Mouse (Mus musculus): ENCODE data around the gene Atp2b2. TPM values are rescaled to one million over a fixed set of nuclear protein-coding genes. Genes with fewer than 3 reads are reported as not detected.

Atp2b2 gene
- polyA plus RNA-seq, 1 experiment: 1.6 TPM

DNA sequence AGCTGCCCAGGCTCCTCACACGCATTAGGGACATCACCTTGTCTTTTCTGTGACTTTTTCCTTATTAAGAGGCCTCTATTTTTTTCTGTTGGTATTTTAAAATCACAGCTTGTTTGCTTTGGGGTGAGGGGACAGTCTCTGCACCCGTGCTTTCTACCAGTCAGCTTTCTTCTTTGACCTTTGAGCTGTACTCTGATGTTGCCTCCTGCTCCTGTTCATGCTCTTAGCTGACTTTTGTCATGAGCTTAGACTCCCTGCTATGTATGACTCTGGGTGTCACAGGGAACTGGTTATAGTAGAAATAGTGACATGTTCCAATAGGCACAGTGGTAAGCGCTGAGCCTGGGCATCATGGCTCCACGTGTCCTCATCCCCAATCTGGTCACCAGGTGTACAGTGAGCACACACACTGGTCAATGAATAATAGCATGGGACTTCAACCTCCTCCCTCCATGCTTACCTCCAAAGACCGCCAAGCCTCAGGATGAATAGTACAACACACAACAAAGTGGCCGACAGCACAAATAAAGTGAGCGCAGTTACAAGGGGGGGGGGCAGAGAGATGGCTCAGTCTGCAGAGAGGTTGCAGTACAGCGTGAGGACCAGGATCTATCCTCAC is 163.8 kb downstream of the Atp2b2 start:
- no peak overlapping the region for H3K4me3 ChIP-seq (replicated peaks; ENCODE audit: extremely low read depth, low read depth, low read length)
- DNase-seq: no peak
- TF ChIP-seq CTCF (IDR thresholded peaks at IDR 0.05; ENCODE audit: insufficient read depth, low read length): no peak
- no peak for TF ChIP-seq POLR2A (IDR thresholded peaks at IDR 0.05; ENCODE audit: borderline replicate concordance, extremely low read depth, low read depth, low read length)
- no peaks in the 10 kb centered on the region for H3K4me1 ChIP-seq (ENCODE audit: control insufficient read depth, insufficient read depth, low read length)
- 79% methylated on average over 8 of the region's 8 CpGs for WGBS

DNA sequence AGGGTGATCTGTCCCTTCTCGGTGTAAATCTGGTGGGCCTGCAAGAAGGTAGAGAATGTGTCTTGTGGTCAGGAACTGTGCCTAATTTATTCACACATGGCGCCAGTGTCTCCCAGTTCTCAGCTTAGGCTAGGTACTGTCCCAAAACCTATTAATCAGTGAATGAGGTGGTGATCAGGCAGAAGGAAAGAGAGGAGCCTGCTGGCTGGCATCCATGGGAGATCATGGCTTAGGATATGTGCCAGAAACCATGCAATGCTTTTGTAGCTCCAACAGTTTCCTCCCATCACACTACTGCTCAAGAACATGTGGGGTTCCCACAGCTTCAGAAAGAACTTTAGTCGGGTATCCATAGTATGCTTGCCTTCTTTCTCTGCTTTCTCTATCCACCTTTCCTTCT is 165.8 kb downstream of the Atp2b2 start:
- WGBS: 77% methylated on average over 3 of the region's 3 CpGs
- Histone ChIP-seq H3K4me3 (replicated peaks; ENCODE audit: extremely low read depth, low read depth, low read length) (no peak overlapping the region), H3K4me1 (ENCODE audit: control insufficient read depth, insufficient read depth, low read length) (no peaks in the 10 kb centered on the region)
- TF ChIP-seq CTCF (IDR thresholded peaks at IDR 0.05; ENCODE audit: insufficient read depth, low read length) (no peak), POLR2A (IDR thresholded peaks at IDR 0.05; ENCODE audit: borderline replicate concordance, extremely low read depth, low read depth, low read length) (no peak)
- no peak for DNase-seq

DNA sequence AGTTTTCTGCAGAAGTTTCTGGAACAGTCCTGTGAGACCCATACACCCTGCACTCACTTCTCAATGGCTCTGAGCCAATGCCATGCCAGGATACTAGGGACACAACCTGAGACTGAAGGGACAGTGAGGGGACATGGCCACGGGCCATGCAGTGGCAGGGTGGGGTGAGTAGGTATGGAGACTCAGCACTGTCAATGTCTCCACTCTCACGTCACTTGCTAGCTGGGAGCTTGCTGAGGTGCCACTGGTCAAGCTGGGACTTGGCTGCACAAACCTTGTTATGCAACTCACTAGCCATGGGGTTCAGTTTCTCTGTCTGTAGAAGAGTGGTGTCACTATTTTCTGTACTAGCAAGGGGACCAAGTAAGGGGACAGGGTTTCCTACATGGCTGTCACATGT is 167.2 kb downstream of the Atp2b2 start:
- Histone ChIP-seq H3K4me1 (ENCODE audit: control insufficient read depth, insufficient read depth, low read length) (no peaks in the 10 kb centered on the region), H3K4me3 (replicated peaks; ENCODE audit: extremely low read depth, low read depth, low read length) (no peak overlapping the region)
- WGBS: 70% methylated on average over 2 of the region's 2 CpGs
- DNase-seq: no peak
- no peak for TF ChIP-seq CTCF (IDR thresholded peaks at IDR 0.05; ENCODE audit: insufficient read depth, low read length)
- TF ChIP-seq POLR2A (IDR thresholded peaks at IDR 0.05; ENCODE audit: borderline replicate concordance, extremely low read depth, low read depth, low read length): no peak

DNA sequence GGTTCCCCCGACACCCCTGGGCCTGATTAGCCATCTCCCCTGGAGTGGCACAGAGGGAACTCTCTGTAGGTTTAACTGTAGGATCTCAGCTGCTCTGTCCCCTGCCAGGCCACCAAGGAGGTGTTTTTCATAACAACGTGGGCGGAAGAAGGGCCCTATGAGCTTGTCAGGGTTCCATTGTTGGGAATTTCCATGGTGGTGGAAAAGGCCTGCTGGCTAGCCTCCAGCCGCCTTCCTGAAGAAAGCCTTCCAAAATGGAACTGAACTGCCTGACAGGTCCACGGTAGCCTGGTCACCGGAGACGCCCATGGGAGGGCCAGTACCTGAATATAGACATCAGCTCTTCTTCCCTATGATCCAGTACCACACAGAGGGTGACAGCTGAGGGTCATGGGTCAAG is 169.8 kb downstream of the Atp2b2 start:
- H3K4me3 ChIP-seq (replicated peaks; ENCODE audit: extremely low read depth, low read depth, low read length): no peak overlapping the region
- TF ChIP-seq POLR2A (IDR thresholded peaks at IDR 0.05; ENCODE audit: borderline replicate concordance, extremely low read depth, low read depth, low read length) (no peak), CTCF (IDR thresholded peaks at IDR 0.05; ENCODE audit: insufficient read depth, low read length) (no peak)
- H3K4me1 ChIP-seq (ENCODE audit: control insufficient read depth, insufficient read depth, low read length): no peaks in the 10 kb centered on the region
- DNase-seq: no peak
- 66% methylated on average over 7 of the region's 7 CpGs for WGBS

DNA sequence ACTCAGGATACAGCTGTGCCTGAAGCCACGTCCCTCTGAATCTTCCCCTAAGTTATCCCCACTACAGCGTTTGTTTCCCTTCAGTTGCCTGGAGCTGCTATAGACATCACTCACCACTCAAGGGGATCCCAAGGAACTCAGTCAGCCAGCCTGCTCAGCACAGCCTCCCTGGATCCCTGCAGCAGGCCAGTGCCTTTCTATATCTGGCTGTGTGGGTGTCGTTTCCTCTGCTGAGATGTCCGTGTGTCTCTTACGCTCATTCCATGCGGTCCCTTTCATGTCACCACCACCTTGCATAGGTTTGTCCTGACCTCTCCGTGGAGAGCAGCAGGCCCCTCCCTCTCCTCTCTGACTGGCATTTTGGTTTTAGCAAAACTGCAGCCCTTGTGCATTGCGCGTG is 171.6 kb downstream of the Atp2b2 start:
- no peak overlapping the region for H3K4me3 ChIP-seq (replicated peaks; ENCODE audit: extremely low read depth, low read depth, low read length)
- TF ChIP-seq POLR2A (IDR thresholded peaks at IDR 0.05; ENCODE audit: borderline replicate concordance, extremely low read depth, low read depth, low read length): no peak
- no peak for TF ChIP-seq CTCF (IDR thresholded peaks at IDR 0.05; ENCODE audit: insufficient read depth, low read length)
- no peak for DNase-seq
- H3K4me1 ChIP-seq (ENCODE audit: control insufficient read depth, insufficient read depth, low read length): no peaks in the 10 kb centered on the region
- WGBS: 53% methylated on average over 9 of the region's 9 CpGs

DNA sequence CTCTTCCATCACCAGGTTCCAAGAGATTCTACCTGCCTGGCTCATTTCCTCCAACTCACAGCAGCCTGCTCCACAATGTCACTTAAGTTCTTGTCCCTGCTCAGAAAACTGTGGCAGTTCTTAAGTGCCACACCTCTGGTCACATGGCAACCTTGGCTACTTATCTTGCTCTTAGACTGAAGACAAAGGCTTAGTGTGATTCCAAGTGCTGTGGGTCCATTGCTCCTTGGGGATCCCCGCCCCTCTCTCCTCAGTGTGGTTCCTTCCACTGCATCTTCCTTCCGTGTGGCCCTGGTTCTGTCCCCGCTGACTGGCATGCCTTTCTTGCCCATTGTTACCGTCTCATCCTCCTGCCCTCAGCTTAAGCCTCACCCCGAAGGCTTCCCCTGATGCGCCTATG is 173.9 kb downstream of the Atp2b2 start:
- no peak for DNase-seq
- H3K4me3 ChIP-seq (replicated peaks; ENCODE audit: extremely low read depth, low read depth, low read length): no peak overlapping the region
- TF ChIP-seq CTCF (IDR thresholded peaks at IDR 0.05; ENCODE audit: insufficient read depth, low read length) (no peak), POLR2A (IDR thresholded peaks at IDR 0.05; ENCODE audit: borderline replicate concordance, extremely low read depth, low read depth, low read length) (no peak)
- 68% methylated on average over 6 of the region's 6 CpGs for WGBS
- H3K4me1 ChIP-seq (ENCODE audit: control insufficient read depth, insufficient read depth, low read length): no peaks in the 10 kb centered on the region

DNA sequence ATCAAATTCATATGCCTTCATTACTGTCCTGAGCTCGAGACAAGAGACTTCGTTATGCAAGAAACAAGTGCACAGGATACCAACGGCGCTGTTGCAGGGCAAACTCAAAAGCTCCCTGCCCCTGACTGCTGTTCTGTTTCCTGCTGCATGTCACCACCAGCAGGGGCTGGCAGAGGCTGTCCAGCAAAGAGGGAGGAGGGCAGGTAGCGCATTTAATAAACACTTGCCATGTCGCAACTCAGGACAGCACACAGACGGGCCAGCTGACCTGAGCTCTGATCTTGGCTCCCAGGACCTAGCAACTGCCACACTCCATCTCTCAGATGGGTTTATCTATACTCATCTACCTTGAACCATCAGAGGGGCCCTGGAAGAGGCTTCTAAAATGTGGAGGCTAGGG is 176.7 kb downstream of the Atp2b2 start:
- TF ChIP-seq CTCF (IDR thresholded peaks at IDR 0.05; ENCODE audit: insufficient read depth, low read length) (no peak), POLR2A (IDR thresholded peaks at IDR 0.05; ENCODE audit: borderline replicate concordance, extremely low read depth, low read depth, low read length) (no peak)
- DNase-seq: no peak
- WGBS: 49% methylated on average over 7 of the region's 7 CpGs
- Histone ChIP-seq H3K4me1 (ENCODE audit: control insufficient read depth, insufficient read depth, low read length) (no peaks in the 10 kb centered on the region), H3K4me3 (replicated peaks; ENCODE audit: extremely low read depth, low read depth, low read length) (no peak overlapping the region)

DNA sequence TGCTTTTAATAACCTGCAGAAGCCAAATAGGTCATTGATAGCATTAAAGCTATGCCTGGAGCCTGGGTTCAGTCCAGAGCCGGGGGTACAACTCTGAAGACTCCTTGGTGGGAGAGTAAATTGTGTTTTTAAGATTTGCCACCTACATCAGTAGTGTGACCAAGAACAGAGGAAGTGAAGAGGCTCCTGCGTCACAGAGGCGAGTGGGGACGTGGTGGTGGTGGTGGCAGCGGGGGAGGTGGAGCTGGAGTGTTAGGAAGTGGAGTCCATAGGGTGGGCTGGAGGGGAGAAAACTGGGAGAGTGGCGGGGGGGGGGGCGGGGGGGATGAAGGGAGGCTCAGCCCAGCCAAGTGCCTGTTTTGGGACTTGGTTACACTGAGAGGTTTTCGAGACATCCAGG is 177.6 kb downstream of the Atp2b2 start:
- Histone ChIP-seq H3K4me3 (replicated peaks; ENCODE audit: extremely low read depth, low read depth, low read length) (no peak overlapping the region), H3K4me1 (ENCODE audit: control insufficient read depth, insufficient read depth, low read length) (no peaks in the 10 kb centered on the region)
- TF ChIP-seq CTCF (IDR thresholded peaks at IDR 0.05; ENCODE audit: insufficient read depth, low read length) (no peak), POLR2A (IDR thresholded peaks at IDR 0.05; ENCODE audit: borderline replicate concordance, extremely low read depth, low read depth, low read length) (no peak)
- no peak for DNase-seq
- WGBS: 46% methylated on average over 8 of the region's 8 CpGs

DNA sequence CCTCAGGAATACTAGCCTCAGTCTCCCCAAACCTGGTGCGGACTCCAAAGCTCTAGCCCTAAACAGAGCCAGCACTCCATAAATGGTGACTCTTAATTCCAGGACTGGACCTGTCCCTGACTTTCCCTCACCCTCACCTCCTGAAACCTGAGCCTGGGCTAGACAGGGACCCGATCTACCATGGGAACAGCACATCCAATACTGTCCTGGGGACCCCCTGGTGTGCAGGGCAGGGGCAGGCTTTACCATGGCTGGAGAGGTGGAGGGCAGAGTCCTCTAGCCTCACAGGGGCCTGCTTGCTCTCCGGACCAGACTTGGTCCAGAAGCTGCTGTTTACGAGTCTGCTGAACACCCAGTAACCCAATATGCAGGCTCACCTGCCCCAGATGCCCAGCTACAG is 179.5 kb downstream of the Atp2b2 start:
- 77% methylated on average over 4 of the region's 4 CpGs for WGBS
- DNase-seq: no peak
- Histone ChIP-seq H3K4me3 (replicated peaks; ENCODE audit: extremely low read depth, low read depth, low read length) (no peak overlapping the region), H3K4me1 (ENCODE audit: control insufficient read depth, insufficient read depth, low read length) (no peaks in the 10 kb centered on the region)
- TF ChIP-seq CTCF (IDR thresholded peaks at IDR 0.05; ENCODE audit: insufficient read depth, low read length): no peak
- TF ChIP-seq POLR2A (IDR thresholded peaks at IDR 0.05; ENCODE audit: borderline replicate concordance, extremely low read depth, low read depth, low read length): no peak

DNA sequence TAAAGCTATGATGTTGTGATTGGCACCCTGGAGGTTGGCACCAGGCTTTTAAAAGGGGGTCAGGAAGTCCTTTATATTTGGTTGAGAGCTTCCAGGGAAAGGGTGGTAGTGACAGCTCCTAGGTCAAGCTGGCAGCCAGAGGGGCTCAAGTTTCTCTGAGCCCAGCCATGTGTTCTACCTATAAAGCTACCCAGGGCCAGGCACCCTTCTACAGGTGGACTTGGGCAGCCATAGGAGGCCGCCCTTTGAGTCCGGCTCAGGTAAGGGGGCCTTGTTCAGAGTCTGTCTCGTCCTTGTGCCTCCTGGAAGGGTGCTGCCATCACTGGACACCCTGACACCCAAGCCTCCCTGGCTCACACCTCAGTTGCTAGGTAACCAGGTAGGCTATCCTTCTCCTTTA is 180.5 kb downstream of the Atp2b2 start:
- no peak for TF ChIP-seq CTCF (IDR thresholded peaks at IDR 0.05; ENCODE audit: insufficient read depth, low read length)
- TF ChIP-seq POLR2A (IDR thresholded peaks at IDR 0.05; ENCODE audit: borderline replicate concordance, extremely low read depth, low read depth, low read length): no peak
- H3K4me1 ChIP-seq (ENCODE audit: control insufficient read depth, insufficient read depth, low read length): no peaks in the 10 kb centered on the region
- no peak for DNase-seq
- WGBS: 69% methylated on average over 3 of the region's 3 CpGs
- no peak overlapping the region for H3K4me3 ChIP-seq (replicated peaks; ENCODE audit: extremely low read depth, low read depth, low read length)

Measured in lung, adult 2 months (tissue).